Mouse (Mus musculus) embryonic facial prominence, embryonic 14.5 days (tissue): ENCODE measurements around the gene Rnf123. TPM values are rescaled to one million over a fixed set of nuclear protein-coding genes. Genes with fewer than 3 reads are reported as not detected.

Source experiments
- ATAC-seq: fragments of 200-750 bp; cut with Nextera tagmentation; 2 replicates; pipeline ENCODE4 v1.8.0; 2017; ENCODE audit warnings: low read depth, moderate number of reproducible peaks, moderate TSS enrichment
- DNase-seq: peaks from one replicate; pipeline ENCODE4 v3.0.0-alpha.2; 2015; ENCODE audit warnings: low spot score
- H3K27ac ChIP-seq: fragments of 300-500 bp; sonication (generic); replicated peaks from 2 replicates; pipeline ENCODE4 v1.5.1; 2014; ENCODE audit warnings: low read depth, mild to moderate bottlenecking, low read length, moderate library complexity
- H3K27me3 ChIP-seq: fragments of 300-500 bp; sonication (generic); replicated peaks from 2 replicates; pipeline ENCODE4 v1.6.1; 2014; ENCODE audit warnings: low read length; ENCODE audit not compliant: control insufficient read depth, insufficient read depth
- H3K36me3 ChIP-seq: fragments of 300-500 bp; sonication (generic); 2 replicates; pipeline ENCODE4 v1.6.1; 2014; ENCODE audit warnings: low read length, mixed read lengths; ENCODE audit not compliant: control insufficient read depth, insufficient read depth
- H3K4me1 ChIP-seq: fragments of 300-500 bp; sonication (generic); 2 replicates; pipeline ENCODE4 v1.6.1; 2014; ENCODE audit warnings: antibody characterized with exemption, low read length; ENCODE audit not compliant: control insufficient read depth, insufficient read depth
- H3K4me2 ChIP-seq: fragments of 300-500 bp; sonication (generic); 2 replicates; pipeline ENCODE4 v1.6.1; 2014; ENCODE audit warnings: low read depth, mild to moderate bottlenecking, low read length, moderate library complexity, mixed read lengths
- H3K4me3 ChIP-seq: fragments of 300-500 bp; sonication (generic); 2 replicates; pipeline ENCODE4 v1.5.1; 2014; ENCODE audit warnings: low read depth, mild to moderate bottlenecking, low read length
- H3K9ac ChIP-seq: fragments of 300-500 bp; sonication (generic); 2 replicates; pipeline ENCODE4 v1.6.1; 2014; ENCODE audit warnings: low read depth, mild to moderate bottlenecking, low read length, moderate library complexity, mixed read lengths
- H3K9me3 ChIP-seq: fragments of 300-500 bp; sonication (generic); 2 replicates; pipeline ENCODE4 v1.6.1; 2016; ENCODE audit warnings: low read length; ENCODE audit not compliant: control insufficient read depth
- WGBS: fragments of 180-500 bp; shearing (Covaris S2); extraction: QIAGEN DNeasy Blood & Tissue Kit; methylation state at CpG from one replicate; pipeline ENCODE4 v1.1.7; 2014; 5-methylcytosine and 5-hydroxymethylcytosine counted together
- polyA plus RNA-seq: library from polyadenylated mRNA; unstranded; fragments of >200 nt; fragmentation: Nextera tagmentation; extraction: Ambion mirVana; gene quantifications from 2 replicates; pipeline ENCODE4 v1.2.1, GENCODE M21; 2014

Gene Rnf123
- 22.9 and 30.2 TPM in 2 replicates for polyA plus RNA-seq

- Histone ChIP-seq H3K36me3 (peaks cover 35% of the 10 kb centered on the region), H3K9ac (no peak within 1 kb of the TSS), H3K4me2 (peak within 1 kb of the TSS; percentile 41), H3K9me3 (no peaks in the 10 kb centered on the region), H3K27me3 (peaks cover 30% of the 10 kb centered on the region), H3K4me1 (peaks cover 5% of the 10 kb centered on the region), H3K27ac (no peak within 1 kb of the TSS), H3K4me3 (peak within 1 kb of the TSS; percentile 20)
- DNase-seq (no peak), ATAC-seq (no peak)
- 27% methylated on average over 12 of the region's 12 CpGs for WGBS
Measured at GRCm38 (mm10) chr9:108082988-108083431, at the start of gene Rnf123. TSS of gene Rnf123 (minus strand) at chr9:108083346.

GRCm38 (mm10) chr9:108132373-108132772 lies 49.2 kb upstream of the Rnf123 start:
- no peak overlapping the region for H3K27ac ChIP-seq
- ATAC-seq: no peak
- DNase-seq: no peak

GRCm38 (mm10) chr9:108131502-108131901 lies 48.4 kb upstream of the Rnf123 start:
- H3K4me1 ChIP-seq: no peaks in the 10 kb centered on the region
- no peak for DNase-seq
- no peak overlapping the region for H3K4me2 ChIP-seq
- no peak overlapping the region for H3K27ac ChIP-seq
- H3K27me3 ChIP-seq: no peaks in the 10 kb centered on the region
- no peak overlapping the region for H3K9ac ChIP-seq
- no peaks in the 10 kb centered on the region for H3K36me3 ChIP-seq
- H3K4me3 ChIP-seq: no peak overlapping the region
- no peak for ATAC-seq
- no peaks in the 10 kb centered on the region for H3K9me3 ChIP-seq
- 88% methylated on average over 5 of the region's 5 CpGs for WGBS

More at GRCm38 (mm10) chr9:108132373-108132772, 49.2 kb upstream of the Rnf123 start:
- no peaks in the 10 kb centered on the region for H3K4me1 ChIP-seq
- no peak overlapping the region for H3K9ac ChIP-seq
- no peak overlapping the region for H3K4me2 ChIP-seq
- no peaks in the 10 kb centered on the region for H3K36me3 ChIP-seq
- 90% methylated on average over 3 of the region's 3 CpGs for WGBS
- no peak overlapping the region for H3K4me3 ChIP-seq
- no peaks in the 10 kb centered on the region for H3K27me3 ChIP-seq
- H3K9me3 ChIP-seq: no peaks in the 10 kb centered on the region

DNA sequence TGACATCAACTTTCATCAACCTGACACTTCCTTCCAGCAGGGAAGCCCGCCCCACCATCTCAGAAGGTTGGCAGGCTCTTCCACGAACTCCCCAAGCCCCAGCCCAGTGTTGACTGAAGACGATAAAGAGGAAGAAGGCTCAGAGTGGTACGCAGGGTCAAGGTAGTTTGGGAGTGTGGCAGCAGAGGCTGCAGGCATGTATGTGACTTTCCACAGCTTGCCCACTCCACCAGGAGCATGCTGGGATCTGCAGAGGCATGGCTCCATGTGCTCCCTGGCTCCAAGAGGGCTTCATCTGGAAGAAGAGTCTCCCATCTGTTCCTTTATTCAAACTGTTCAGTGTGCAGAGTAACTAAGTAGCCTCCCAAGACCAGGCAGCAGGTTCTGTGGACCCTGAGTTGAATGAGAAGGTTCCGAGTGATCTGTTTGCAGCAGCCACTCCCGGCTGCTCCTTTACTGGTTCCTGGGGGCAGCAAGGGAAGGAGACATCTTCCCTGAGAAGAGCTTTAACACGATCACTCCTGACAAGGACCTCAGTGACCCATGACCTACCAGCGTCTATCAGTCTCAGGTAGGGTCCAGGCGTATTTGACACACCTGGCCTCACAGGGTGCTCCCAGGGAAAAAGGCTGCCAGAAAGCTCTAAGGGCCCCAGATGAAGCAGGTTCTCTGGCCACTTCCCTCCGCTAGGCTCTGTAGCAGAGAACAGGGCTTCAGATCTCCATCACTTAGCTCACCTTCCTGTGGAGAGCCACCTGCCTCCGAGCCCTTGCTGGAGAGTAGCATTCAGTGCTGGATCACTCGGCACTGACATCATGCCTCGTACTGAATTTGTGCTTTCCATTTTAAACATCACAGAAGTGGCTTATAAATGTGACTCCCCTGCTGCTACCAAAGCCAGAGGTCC lies 46.1 kb upstream of the Rnf123 start:
- no peak overlapping the region for H3K4me2 ChIP-seq
- no peak for ATAC-seq
- no peaks in the 10 kb centered on the region for H3K27me3 ChIP-seq
- H3K9ac ChIP-seq: no peak overlapping the region
- 82% methylated on average over 13 of the region's 13 CpGs for WGBS
- no peaks in the 10 kb centered on the region for H3K36me3 ChIP-seq
- no peak overlapping the region for H3K27ac ChIP-seq
- no peaks in the 10 kb centered on the region for H3K9me3 ChIP-seq
- no peaks in the 10 kb centered on the region for H3K4me1 ChIP-seq
- no peak overlapping the region for H3K4me3 ChIP-seq
- no peak for DNase-seq

GRCm38 (mm10) chr9:108128248-108128647 lies 45.1 kb upstream of the Rnf123 start:
- Histone ChIP-seq H3K27ac (no peak overlapping the region), H3K27me3 (no peaks in the 10 kb centered on the region), H3K36me3 (no peaks in the 10 kb centered on the region), H3K4me3 (no peak overlapping the region), H3K9ac (no peak overlapping the region), H3K4me1 (no peaks in the 10 kb centered on the region), H3K4me2 (no peak overlapping the region), H3K9me3 (no peaks in the 10 kb centered on the region)
- WGBS: 88% methylated on average over 11 of the region's 11 CpGs
- DNase-seq (no peak), ATAC-seq (no peak)

- H3K36me3 ChIP-seq: no peaks in the 10 kb centered on the region
- H3K9me3 ChIP-seq: no peaks in the 10 kb centered on the region
- no peak overlapping the region for H3K4me3 ChIP-seq
- WGBS: 74% methylated on average over 16 of the region's 17 CpGs
- no peaks in the 10 kb centered on the region for H3K4me1 ChIP-seq
- H3K9ac ChIP-seq: no peak overlapping the region
- no peak overlapping the region for H3K4me2 ChIP-seq
- no peak for ATAC-seq
- H3K27me3 ChIP-seq: no peaks in the 10 kb centered on the region
- H3K27ac ChIP-seq: no peak overlapping the region
- DNase-seq: no peak
Measured at GRCm38 (mm10) chr9:108126436-108127180, 43.5 kb upstream of the Rnf123 start.

DNA sequence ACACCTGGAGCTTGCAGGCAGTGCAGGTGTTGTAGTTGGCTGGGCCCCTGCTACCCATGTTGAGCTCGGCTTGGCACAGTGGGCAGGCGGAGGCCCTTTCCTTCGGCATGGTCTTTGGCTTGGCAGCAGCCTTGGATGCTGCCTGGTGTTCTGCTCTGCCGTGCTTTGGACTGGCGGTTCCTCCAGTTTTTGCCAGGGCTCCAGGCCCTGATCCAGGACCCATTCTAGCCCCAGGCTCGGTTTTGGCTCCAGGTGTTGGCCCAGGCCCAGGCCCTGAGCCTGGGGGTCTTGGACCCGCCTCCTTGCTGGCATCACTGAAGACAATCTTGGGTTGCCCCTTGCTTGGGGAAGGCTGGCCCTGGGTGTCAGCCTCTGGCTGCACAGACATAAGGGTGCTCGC lies 42.6 kb upstream of the Rnf123 start:
- Histone ChIP-seq H3K9ac (no peak overlapping the region), H3K27me3 (no peaks in the 10 kb centered on the region), H3K27ac (no peak overlapping the region), H3K36me3 (no peaks in the 10 kb centered on the region), H3K4me1 (no peaks in the 10 kb centered on the region), H3K4me2 (no peak overlapping the region), H3K9me3 (no peaks in the 10 kb centered on the region), H3K4me3 (no peak overlapping the region)
- DNase-seq (no peak), ATAC-seq (no peak)
- 81% methylated on average over 8 of the region's 8 CpGs for WGBS

DNA sequence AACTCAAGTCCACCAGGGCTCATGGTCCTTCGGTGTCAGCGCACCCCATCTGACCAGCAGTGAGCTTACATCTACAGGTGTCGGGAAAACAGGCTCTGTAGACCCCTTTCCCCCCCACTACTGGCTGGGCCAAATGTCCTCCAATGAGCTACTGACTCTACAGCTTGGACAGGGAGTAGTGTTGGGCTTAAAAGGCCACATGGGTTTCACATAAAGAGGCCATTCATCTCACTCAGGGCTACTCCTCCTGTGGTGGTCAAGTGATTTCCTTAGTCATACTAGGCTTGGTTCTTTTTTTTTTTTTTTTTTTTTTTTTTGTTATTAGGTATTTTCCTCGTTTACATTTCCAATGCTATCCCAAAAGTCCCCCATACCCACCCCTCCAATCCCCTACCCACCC lies 40.8 kb upstream of the Rnf123 start:
- Histone ChIP-seq H3K36me3 (no peaks in the 10 kb centered on the region), H3K4me3 (no peak overlapping the region), H3K4me1 (0 out of 2 replicates have a peak, but pooled peaks cover 5% of the 10 kb centered on the region), H3K27ac (no peak overlapping the region), H3K9ac (no peak overlapping the region), H3K27me3 (no peaks in the 10 kb centered on the region), H3K4me2 (no peak overlapping the region), H3K9me3 (no peaks in the 10 kb centered on the region)
- DNase-seq (no peak), ATAC-seq (no peak)
- WGBS: 71% methylated on average over 4 of the region's 4 CpGs
